Mouse (Mus musculus) embryonic facial prominence, embryonic 14.5 days (tissue): ENCODE data around the gene Pth. TPM values are rescaled to one million over a fixed set of nuclear protein-coding genes. Genes with fewer than 3 reads are reported as not detected.

ENCODE experiments used
- ATAC-seq: fragments of 200-750 bp; cut with Nextera tagmentation; 2 replicates; pipeline ENCODE4 v1.8.0; 2017; ENCODE audit warnings: low read depth, moderate number of reproducible peaks, moderate TSS enrichment
- DNase-seq: peaks from one replicate; pipeline ENCODE4 v3.0.0-alpha.2; 2015; ENCODE audit warnings: low spot score
- H3K27ac ChIP-seq: fragments of 300-500 bp; sonication (generic); replicated peaks from 2 replicates; pipeline ENCODE4 v1.5.1; 2014; ENCODE audit warnings: low read depth, mild to moderate bottlenecking, low read length, moderate library complexity
- H3K27me3 ChIP-seq: fragments of 300-500 bp; sonication (generic); replicated peaks from 2 replicates; pipeline ENCODE4 v1.6.1; 2014; ENCODE audit warnings: low read length; ENCODE audit not compliant: control insufficient read depth, insufficient read depth
- H3K36me3 ChIP-seq: fragments of 300-500 bp; sonication (generic); 2 replicates; pipeline ENCODE4 v1.6.1; 2014; ENCODE audit warnings: low read length, mixed read lengths; ENCODE audit not compliant: control insufficient read depth, insufficient read depth
- H3K4me1 ChIP-seq: fragments of 300-500 bp; sonication (generic); 2 replicates; pipeline ENCODE4 v1.6.1; 2014; ENCODE audit warnings: antibody characterized with exemption, low read length; ENCODE audit not compliant: control insufficient read depth, insufficient read depth
- H3K4me2 ChIP-seq: fragments of 300-500 bp; sonication (generic); 2 replicates; pipeline ENCODE4 v1.6.1; 2014; ENCODE audit warnings: low read depth, mild to moderate bottlenecking, low read length, moderate library complexity, mixed read lengths
- H3K4me3 ChIP-seq: fragments of 300-500 bp; sonication (generic); 2 replicates; pipeline ENCODE4 v1.5.1; 2014; ENCODE audit warnings: low read depth, mild to moderate bottlenecking, low read length
- H3K9ac ChIP-seq: fragments of 300-500 bp; sonication (generic); 2 replicates; pipeline ENCODE4 v1.6.1; 2014; ENCODE audit warnings: low read depth, mild to moderate bottlenecking, low read length, moderate library complexity, mixed read lengths
- H3K9me3 ChIP-seq: fragments of 300-500 bp; sonication (generic); 2 replicates; pipeline ENCODE4 v1.6.1; 2016; ENCODE audit warnings: low read length; ENCODE audit not compliant: control insufficient read depth
- WGBS: fragments of 180-500 bp; shearing (Covaris S2); extraction: QIAGEN DNeasy Blood & Tissue Kit; methylation state at CpG from one replicate; pipeline ENCODE4 v1.1.7; 2014; 5-methylcytosine and 5-hydroxymethylcytosine counted together
- polyA plus RNA-seq: library from polyadenylated mRNA; unstranded; fragments of >200 nt; fragmentation: Nextera tagmentation; extraction: Ambion mirVana; gene quantifications from 2 replicates; pipeline ENCODE4 v1.2.1, GENCODE M21; 2014

Gene Pth
- polyA plus RNA-seq, 1 experiment from 2014 or later = 35.0 TPM

DNA sequence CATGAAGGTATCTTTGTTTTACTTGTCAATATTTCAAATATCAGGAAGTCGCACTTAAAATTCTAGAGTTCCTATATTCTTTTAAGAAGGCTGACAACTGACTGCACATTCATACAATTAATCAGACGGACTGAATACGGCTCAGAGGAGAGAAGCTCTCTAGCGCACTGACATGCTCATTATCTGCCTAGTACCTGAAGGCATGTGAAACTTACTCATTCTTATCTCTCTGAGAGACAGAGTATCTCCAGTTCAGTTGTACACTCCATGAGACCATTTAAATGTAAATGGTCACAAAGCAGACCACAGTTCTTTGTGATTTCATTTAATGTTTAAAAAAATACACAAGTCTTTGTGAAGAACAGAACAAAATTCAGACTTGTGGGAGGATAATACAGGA, 20.9 kb downstream of the Pth start:
- Histone ChIP-seq H3K4me1 (peaks cover 9% of the 10 kb centered on the region; the same call in 1 of the 2 replicates), H3K27ac (no peak overlapping the region), H3K4me2 (no peak overlapping the region), H3K36me3 (no peaks in the 10 kb centered on the region), H3K9ac (no peak overlapping the region), H3K9me3 (no peaks in the 10 kb centered on the region), H3K27me3 (no peaks in the 10 kb centered on the region), H3K4me3 (no peak overlapping the region)
- DNase-seq (no peak), ATAC-seq (no peak)
- 81% methylated on average over 4 of the region's 4 CpGs for WGBS

DNA sequence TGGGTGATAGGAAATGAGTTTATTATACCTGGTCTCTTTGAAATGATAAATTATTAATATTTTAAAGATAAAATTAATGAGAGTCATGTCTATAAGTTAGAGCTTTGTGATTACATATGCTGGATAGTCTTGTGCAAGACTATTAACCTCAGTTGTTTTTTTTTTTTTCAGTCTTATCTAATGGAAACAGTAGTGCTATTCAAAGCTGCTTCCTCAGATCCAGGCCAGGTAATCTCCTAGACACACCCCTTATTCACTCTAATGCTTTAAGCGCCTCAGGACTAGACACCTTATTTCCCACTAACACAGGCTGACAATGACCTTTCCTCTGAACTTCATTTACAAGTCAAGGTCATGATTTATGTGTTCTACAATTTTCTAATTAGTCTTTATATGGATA, 39.3 kb downstream of the Pth start:
- WGBS = 87% methylated on average over 1 of the region's 1 CpGs
- no peaks in the 10 kb centered on the region for H3K9me3 ChIP-seq
- no peak overlapping the region for H3K9ac ChIP-seq
- DNase-seq (no peak), ATAC-seq (no peak)
- no peaks in the 10 kb centered on the region for H3K36me3 ChIP-seq
- H3K27ac ChIP-seq = no peak overlapping the region
- no peak overlapping the region for H3K4me2 ChIP-seq
- no peak overlapping the region for H3K4me3 ChIP-seq
- H3K4me1 ChIP-seq = no peaks in the 10 kb centered on the region
- no peaks in the 10 kb centered on the region for H3K27me3 ChIP-seq

DNA sequence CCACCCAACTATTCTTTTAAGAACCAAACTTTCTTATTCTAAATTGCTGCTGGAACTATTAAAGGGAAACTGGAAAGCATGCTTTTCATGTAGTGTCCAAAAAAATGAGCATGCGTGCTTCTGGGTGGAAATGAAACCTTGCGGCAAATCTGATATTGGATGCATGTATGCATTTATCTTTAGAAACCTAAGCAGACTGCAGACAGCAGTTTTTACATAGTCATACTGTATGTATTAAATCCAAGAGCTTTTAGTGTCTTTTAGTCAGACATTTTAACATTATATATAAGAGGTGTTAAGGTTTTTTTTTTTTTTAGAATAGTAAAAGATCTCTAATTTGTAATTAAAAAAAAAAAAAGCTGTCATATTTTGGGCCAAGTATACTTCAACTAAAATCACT, 40.7 kb downstream of the Pth start:
- no peak overlapping the region for H3K4me2 ChIP-seq
- no peaks in the 10 kb centered on the region for H3K36me3 ChIP-seq
- no peaks in the 10 kb centered on the region for H3K4me1 ChIP-seq
- no peaks in the 10 kb centered on the region for H3K27me3 ChIP-seq
- WGBS = 80% methylated on average over 2 of the region's 2 CpGs
- no peaks in the 10 kb centered on the region for H3K9me3 ChIP-seq
- DNase-seq (no peak), ATAC-seq (no peak)
- no peak overlapping the region for H3K4me3 ChIP-seq
- no peak overlapping the region for H3K9ac ChIP-seq
- no peak overlapping the region for H3K27ac ChIP-seq

DNA sequence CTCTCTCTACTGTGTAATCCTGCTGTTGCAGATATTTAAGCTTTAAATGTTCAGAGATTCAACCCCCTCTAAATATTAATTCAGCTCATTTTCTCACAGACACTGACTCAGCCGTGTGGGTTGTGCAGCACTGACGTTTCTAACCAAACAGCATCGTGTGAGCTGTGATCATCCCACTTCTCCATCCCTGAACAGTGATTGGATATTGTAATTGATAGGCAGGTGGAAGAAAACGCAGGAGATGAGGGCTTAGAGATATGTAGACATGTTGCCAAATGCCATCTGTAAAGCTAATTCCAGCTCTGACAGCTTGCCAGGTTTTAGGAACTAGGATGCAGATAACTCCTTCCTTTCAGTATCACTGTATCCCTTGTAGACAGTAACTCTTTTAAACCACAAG, 41.1 kb downstream of the Pth start:
- WGBS = 37% methylated on average over 4 of the region's 4 CpGs

More for the DNA sequence above, 41.1 kb downstream of the Pth start:
- H3K27me3 ChIP-seq = no peaks in the 10 kb centered on the region
- H3K36me3 ChIP-seq = no peaks in the 10 kb centered on the region
- H3K4me3 ChIP-seq = no peak overlapping the region
- H3K27ac ChIP-seq = no peak overlapping the region
- no peaks in the 10 kb centered on the region for H3K4me1 ChIP-seq
- DNase-seq = peak; percentile 31
- peak; percentile 33; the same call in 1 of the 2 replicates for ATAC-seq
- H3K4me2 ChIP-seq = no peak overlapping the region
- no peak overlapping the region for H3K9ac ChIP-seq
- H3K9me3 ChIP-seq = no peaks in the 10 kb centered on the region

Other genes with a start within 250 kb of the Pth start
- 8.5 and 9.6 TPM in 2 replicates for gene Arntl, start 181.1 kb downstream of the Pth start, polyA plus RNA-seq
- 29.1 and 30.8 TPM in 2 replicates for gene Btbd10, start 19.2 kb downstream of the Pth start, polyA plus RNA-seq
- 78.7 and 79.2 TPM in 2 replicates for gene Far1, start 125.3 kb upstream of the Pth start, polyA plus RNA-seq